In genomic region chr3:17848181-17848580, GRCm38 (mm10) we compare ENCODE assay signal across 10 mouse cellular contexts.
A peak's percentile ranks its signal among the peaks of the same experiment; 100 is the strongest.
DNase-seq lines count a peak whose midpoint lies in the region; ATAC-seq and TF ChIP-seq lines count a peak whose summit lies in the region.
"Had no signal": no experiment of that assay in that cellular context is flagged by ENCODE, and none has a peak within 500 bp of the region (broad histone marks: within the 10 kb centered on the region; RNA-seq: fewer than 3 reads in every experiment).

No protein-coding gene starts in this region.

- TF ChIP-seq CTCF in kidney, postnatal 0 days (IDR thresholded peaks at IDR 0.05; ENCODE audit: low read depth), result peak; percentile 67

- in situ Hi-C loops in ES-E14 (cut with MboI; ENCODE audit: low sequenced_read_pairs in 2 of 2, unreplicated experiment in 2 of 2), result no loop called here

- no peaks in the 10 kb centered on the region for H3K4me1 ChIP-seq in kidney, postnatal 0 days (replicated peaks; ENCODE audit: insufficient read depth, low read length)
- no peaks in the 10 kb centered on the region for H3K4me1 ChIP-seq in ES-E14 (ENCODE audit: control insufficient read depth in 2 of 2, insufficient read depth in 2 of 2, low read length in 2 of 2, poor library complexity in 1 of 2)
- no peaks in the 10 kb centered on the region for H3K4me1 ChIP-seq in embryonic facial prominence, embryonic 10.5 days
- no peaks in the 10 kb centered on the region for H3K4me1 ChIP-seq in intestine, embryonic 15.5 days (replicated peaks)
- H3K4me1 ChIP-seq: limb, embryonic 12.5 days had no signal

- no peaks in the 10 kb centered on the region for H3K9me3 ChIP-seq in kidney, postnatal 0 days (replicated peaks; ENCODE audit: low read length)
- H3K9me3 ChIP-seq in ES-E14 (ENCODE audit: control insufficient read depth, insufficient read depth, low read depth, low read length), result no peaks in the 10 kb centered on the region
- no peaks in the 10 kb centered on the region for H3K9me3 ChIP-seq in embryonic facial prominence, embryonic 10.5 days
- H3K9me3 ChIP-seq in intestine, embryonic 15.5 days, result no peaks in the 10 kb centered on the region
- H3K9me3 ChIP-seq: limb, embryonic 12.5 days had no signal

- H3K9ac ChIP-seq in kidney, postnatal 0 days (ENCODE audit: low read depth, low read length), result no peak overlapping the region
- no peak overlapping the region for H3K9ac ChIP-seq in ES-E14 (ENCODE audit: insufficient read depth, low read depth, low read length, poor library complexity, severe bottlenecking)
- no peak overlapping the region for H3K9ac ChIP-seq in intestine, embryonic 15.5 days
- H3K9ac ChIP-seq: limb, embryonic 12.5 days had no signal

- H3K27me3 ChIP-seq in kidney, postnatal 0 days (ENCODE audit: insufficient read depth, low read length), result no peaks in the 10 kb centered on the region
- H3K27me3 ChIP-seq in embryonic facial prominence, embryonic 10.5 days (replicated peaks; ENCODE audit: low read depth, poor library complexity, severe bottlenecking), result no peaks in the 10 kb centered on the region
- no peaks in the 10 kb centered on the region for H3K27me3 ChIP-seq in intestine, embryonic 15.5 days (replicated peaks)
- H3K27me3 ChIP-seq: limb, embryonic 12.5 days had no signal

- no peak overlapping the region for H3K4me2 ChIP-seq in kidney, postnatal 0 days (ENCODE audit: low read length)
- no peak overlapping the region for H3K4me2 ChIP-seq in intestine, embryonic 15.5 days (replicated peaks)
- H3K4me2 ChIP-seq: limb, embryonic 12.5 days had no signal

- no peak overlapping the region for H3K27ac ChIP-seq in kidney, postnatal 0 days
- H3K27ac ChIP-seq in ES-E14 (ENCODE audit: insufficient read depth, low read depth, low read length, poor library complexity, severe bottlenecking), result no peak overlapping the region
- no peak overlapping the region for H3K27ac ChIP-seq in embryonic facial prominence, embryonic 10.5 days (replicated peaks)
- no peak overlapping the region for H3K27ac ChIP-seq in intestine, embryonic 15.5 days
- H3K27ac ChIP-seq: limb, embryonic 12.5 days had no signal

- ATAC-seq in kidney, postnatal 0 days (replicated peaks; ENCODE audit: low FRiP score, low read depth), result no peak
- no peak for ATAC-seq in erythroid progenitor cell, adult 5-6 weeks (replicated peaks; ENCODE audit: low FRiP score, poor library complexity, severe bottlenecking)
- ATAC-seq in intestine, embryonic 15.5 days, result no peak

- peak; percentile 24 for DNase-seq in kidney, postnatal 0 days (ENCODE audit: low spot score)
- DNase-seq in kidney, adult 18-20 months, result no peak
- DNase-seq in 416B (ENCODE audit: low read depth) (peak; percentile 49), ES-E14 (ENCODE audit: low read depth, low spot score) (peak; percentile 46)
- DNase-seq in embryonic facial prominence, embryonic 10.5 days (ENCODE audit: low spot score), result peak; percentile 15
- peak; percentile 57 for DNase-seq in retina, postnatal 1 day

- H3K4me3 ChIP-seq in kidney, postnatal 0 days (replicated peaks; ENCODE audit: low read depth, low read length), result no peak overlapping the region
- H3K4me3 ChIP-seq in ES-E14 (ENCODE audit: insufficient read depth in 1 of 2, low read depth in 1 of 2, low read length in 2 of 2, poor library complexity in 1 of 2, severe bottlenecking in 1 of 2), result no peak overlapping the region
- H3K4me3 ChIP-seq in embryonic facial prominence, embryonic 10.5 days, result no peak overlapping the region
- no peak overlapping the region for H3K4me3 ChIP-seq in intestine, embryonic 15.5 days (replicated peaks)
- H3K4me3 ChIP-seq: erythroblast, embryonic 14.5 days; limb, embryonic 12.5 days had no signal

- H3K36me3 ChIP-seq in kidney, postnatal 0 days (ENCODE audit: insufficient read depth, low read length), result no peaks in the 10 kb centered on the region
- H3K36me3 ChIP-seq in ES-E14 (ENCODE audit: control insufficient read depth, insufficient read depth, low read length, poor library complexity, severe bottlenecking), result no peaks in the 10 kb centered on the region
- H3K36me3 ChIP-seq in embryonic facial prominence, embryonic 10.5 days (replicated peaks), result no peaks in the 10 kb centered on the region
- no peaks in the 10 kb centered on the region for H3K36me3 ChIP-seq in intestine, embryonic 15.5 days
- H3K36me3 ChIP-seq: limb, embryonic 12.5 days had no signal

TF ChIP-seq in ES-E14, 5 proteins besides CTCF, POLR2A, EP300 and RAD21:
- no peak for TF ChIP-seq MAFK (IDR thresholded peaks at IDR 0.05; ENCODE audit: insufficient read depth, low read depth, low read length)
- TF ChIP-seq HCFC1 (IDR thresholded peaks at IDR 0.05; ENCODE audit: borderline replicate concordance, insufficient read depth, low read length), result no peak
- no peak for TF ChIP-seq CHD2 (IDR thresholded peaks at IDR 0.05; ENCODE audit: low read depth, low read length)
- no peak for TF ChIP-seq ZNF384 (IDR thresholded peaks at IDR 0.05; ENCODE audit: low read depth, low read length)
- TF ChIP-seq ZC3H11A (IDR thresholded peaks at IDR 0.05; ENCODE audit: borderline replicate concordance, low read depth, low read length), result no peak
